Mouse (Mus musculus): Measurements from ENCODE around the gene Ldhc.

GRCm38 (mm10) chr7:46827803-46828184, 33.2 kb upstream of the Ldhc start:
- TF ChIP-seq CTCF (IDR thresholded peaks at IDR 0.05; ENCODE audit: insufficient read depth, low read length) (no peak), POLR2A (IDR thresholded peaks at IDR 0.05; ENCODE audit: borderline replicate concordance, extremely low read depth, low read depth, low read length) (no peak)

All from lung, adult 2 months (tissue).